In genomic region chr6:119585652-119586375, GRCm38 (mm10) we compare ENCODE assay signal across 10 mouse cellular contexts. TPM values are rescaled to one million over a fixed set of nuclear protein-coding genes. Genes with fewer than 3 reads are reported as not detected.
DNase-seq lines count a peak whose midpoint lies in the region; ATAC-seq and TF ChIP-seq lines count a peak whose summit lies in the region.
"Had no signal": no experiment of that assay in that cellular context is flagged by ENCODE, and none has a peak within 500 bp of the region (broad histone marks: within the 10 kb centered on the region; RNA-seq: fewer than 3 reads in every experiment).

No protein-coding gene starts in this region.

- no peak overlapping the region for H3K9ac ChIP-seq in liver, embryonic 12.5 days
- no peak overlapping the region for H3K9ac ChIP-seq in hindbrain, postnatal 0 days (replicated peaks; ENCODE audit: low read length)
- no peak overlapping the region for H3K9ac ChIP-seq in midbrain, embryonic 12.5 days (replicated peaks)
- no peak overlapping the region for H3K9ac ChIP-seq in intestine, postnatal 0 days (ENCODE audit: low read depth, low read length)

- 70% methylated on average over 5 of the region's 5 CpGs for WGBS in liver, embryonic 12.5 days (ENCODE audit: insufficient replicate concordance)
- 54% methylated on average over 5 of the region's 5 CpGs for WGBS in hindbrain, postnatal 0 days
- 59% methylated on average over 5 of the region's 5 CpGs for WGBS in midbrain, embryonic 12.5 days
- WGBS in intestine, postnatal 0 days: 81% methylated on average over 5 of the region's 5 CpGs

- peak; percentile 27 for DNase-seq in liver
- peak; percentile 97 for DNase-seq in heart, adult 11 months
- peak; percentile 25 for DNase-seq in hindbrain, postnatal 0 days (ENCODE audit: low spot score)
- DNase-seq in gastrocnemius, postnatal 36 days: no peak
- DNase-seq in urinary bladder, postnatal 4 days (ENCODE audit: low spot score in 2 of 2): no peak

- TF ChIP-seq CTCF in hindbrain, postnatal 0 days (IDR thresholded peaks at IDR 0.05; ENCODE audit: low read depth): no peak
- no peak for TF ChIP-seq CTCF in intestine, postnatal 0 days (IDR thresholded peaks at IDR 0.05; ENCODE audit: low read depth)

- H3K36me3 ChIP-seq in liver, embryonic 12.5 days: no peaks in the 10 kb centered on the region
- no peaks in the 10 kb centered on the region; the same call in 1 of the 2 replicates for H3K36me3 ChIP-seq in hindbrain, postnatal 0 days (ENCODE audit: insufficient read depth, low read length)
- no peaks in the 10 kb centered on the region for H3K36me3 ChIP-seq in midbrain, embryonic 12.5 days
- no peaks in the 10 kb centered on the region for H3K36me3 ChIP-seq in intestine, postnatal 0 days (ENCODE audit: control insufficient read depth, insufficient read depth)

- H3K4me2 ChIP-seq in liver, embryonic 12.5 days: no peak overlapping the region
- no peak overlapping the region for H3K4me2 ChIP-seq in hindbrain, postnatal 0 days (ENCODE audit: low read depth, low read length)
- no peak overlapping the region for H3K4me2 ChIP-seq in midbrain, embryonic 12.5 days (replicated peaks)
- H3K4me2 ChIP-seq in intestine, postnatal 0 days (replicated peaks; ENCODE audit: low read depth): no peak overlapping the region

- intact Hi-C loops in gastrocnemius, postnatal 36 days (cut with DNase I): no loop called here

- H3K4me3 ChIP-seq in liver, embryonic 12.5 days: no peak overlapping the region
- no peak overlapping the region for H3K4me3 ChIP-seq in hindbrain, postnatal 0 days (ENCODE audit: low read length)
- H3K4me3 ChIP-seq in midbrain, embryonic 12.5 days: no peak overlapping the region
- no peak overlapping the region for H3K4me3 ChIP-seq in intestine, postnatal 0 days (ENCODE audit: low read depth, low read length)
- H3K4me3 ChIP-seq: myocyte had no signal

- no peaks in the 10 kb centered on the region for H3K27me3 ChIP-seq in liver, embryonic 12.5 days (replicated peaks)
- no peaks in the 10 kb centered on the region for H3K27me3 ChIP-seq in hindbrain, postnatal 0 days (ENCODE audit: insufficient read depth, low read length)
- 0 out of 2 replicates have a peak, but pooled peaks cover 3% of the 10 kb centered on the region for H3K27me3 ChIP-seq in midbrain, embryonic 12.5 days
- no peaks in the 10 kb centered on the region for H3K27me3 ChIP-seq in intestine, postnatal 0 days (replicated peaks; ENCODE audit: control insufficient read depth, insufficient read depth, low read length)

- H3K9me3 ChIP-seq in liver, embryonic 12.5 days (replicated peaks): no peaks in the 10 kb centered on the region
- H3K9me3 ChIP-seq in hindbrain, postnatal 0 days (ENCODE audit: low read length): no peaks in the 10 kb centered on the region
- no peaks in the 10 kb centered on the region for H3K9me3 ChIP-seq in midbrain, embryonic 12.5 days
- no peaks in the 10 kb centered on the region for H3K9me3 ChIP-seq in intestine, postnatal 0 days (ENCODE audit: control insufficient read depth)

- peaks cover 8% of the 10 kb centered on the region for H3K4me1 ChIP-seq in liver, embryonic 12.5 days
- no peaks in the 10 kb centered on the region for H3K4me1 ChIP-seq in hindbrain, postnatal 0 days (ENCODE audit: insufficient read depth, low read length)
- H3K4me1 ChIP-seq in midbrain, embryonic 12.5 days: peaks cover 14% of the 10 kb centered on the region
- no peaks in the 10 kb centered on the region for H3K4me1 ChIP-seq in intestine, postnatal 0 days (replicated peaks; ENCODE audit: control insufficient read depth, insufficient read depth, low read length)

- no peak overlapping the region for H3K27ac ChIP-seq in liver, embryonic 12.5 days
- H3K27ac ChIP-seq in hindbrain, postnatal 0 days: no peak overlapping the region; the same call in 1 of the 2 replicates
- H3K27ac ChIP-seq in midbrain, embryonic 12.5 days (replicated peaks): peak overlapping the region; percentile 39; the same call in 1 of the 2 replicates
- no peak overlapping the region for H3K27ac ChIP-seq in intestine, postnatal 0 days (ENCODE audit: low read depth, low read length)
- H3K27ac ChIP-seq: kidney, postnatal 0 days had no signal

- no peak for ATAC-seq in liver, embryonic 12.5 days
- ATAC-seq in hindbrain, postnatal 0 days: peak; percentile 56
- peak; percentile 54; the same call in 1 of the 2 replicates for ATAC-seq in midbrain, embryonic 12.5 days (ENCODE audit: low FRiP score, low read depth)
- ATAC-seq in intestine, postnatal 0 days: no peak

RNA-seq across cellular contexts. Expression of gene Wnt5b, which starts 41.7 kb away (rescaled TPM):
- polyA plus RNA-seq in liver, embryonic 12.5 days (2016; fragmentation: Nextera tagmentation; extraction: Ambion mirVana): 1.1 and 1.5 TPM in 2 replicates
- 4.7 and 6.8 TPM in 2 replicates for total RNA-seq in hindbrain, postnatal 0 days (2014; rRNA removed)
- polyA plus RNA-seq in hindbrain, postnatal 0 days (2015; fragmentation: Nextera tagmentation; extraction: Ambion mirVana): 3.6 and 3.7 TPM in 2 replicates
- 10.4 and 10.6 TPM in 2 replicates for polyA plus RNA-seq in midbrain, embryonic 12.5 days (2016; fragmentation: Nextera tagmentation; extraction: Ambion mirVana)
- 1.5 and 1.8 TPM in 2 replicates for polyA plus RNA-seq in intestine, postnatal 0 days (2015; fragmentation: Nextera tagmentation; extraction: Ambion mirVana)
- 1 to 10 TPM in 1 of 2 experiments, under 1 TPM in 1; 0.64 to 1.6 TPM for total RNA-seq in gastrocnemius, postnatal 36 days (2021)

Comparison
In these comparisons a context has a peak if more than half of its experiments do, and no peak if none do; other contexts are left out.
1. DNase-seq: peak in liver (single experiment), heart, adult 11 months (single experiment) and hindbrain, postnatal 0 days (single experiment); none in gastrocnemius, postnatal 36 days (0 of 2) and urinary bladder, postnatal 4 days (0 of 2).
2. ATAC-seq: peak in hindbrain, postnatal 0 days (single experiment) and midbrain, embryonic 12.5 days (single experiment); none in liver, embryonic 12.5 days (single experiment) and intestine, postnatal 0 days (single experiment).